Mouse (Mus musculus) stomach, postnatal 0 days (tissue): Measurements from ENCODE around the gene Rnf208. TPM values are rescaled to one million over a fixed set of nuclear protein-coding genes. Genes with fewer than 3 reads are reported as not detected.
A peak's percentile ranks its signal among the peaks of the same experiment; 100 is the strongest.

Experiments used
- ATAC-seq: fragments of 200-750 bp; cut with Nextera tagmentation; 2 replicates; pipeline ENCODE4 v1.8.0; 2017; ENCODE audit not compliant: low FRiP score, low TSS enrichment
- DNase-seq: peaks from one replicate; pipeline ENCODE4 v3.0.0-alpha.2; 2016; ENCODE audit warnings: low spot score
- H3K27ac ChIP-seq: fragments of 300-500 bp; sonication (generic); replicated peaks from 2 replicates; pipeline ENCODE4 v1.5.1; 2014; ENCODE audit warnings: mild to moderate bottlenecking, control low read depth
- H3K27me3 ChIP-seq: fragments of 300-500 bp; sonication (generic); 2 replicates; pipeline ENCODE4 v1.6.1; 2014; ENCODE audit warnings: low read length; ENCODE audit not compliant: control insufficient read depth, insufficient read depth
- H3K36me3 ChIP-seq: fragments of 300-500 bp; sonication (generic); 2 replicates; pipeline ENCODE4 v1.6.1; 2014; ENCODE audit warnings: low read length, mixed read lengths; ENCODE audit not compliant: control insufficient read depth, insufficient read depth
- H3K4me1 ChIP-seq: fragments of 300-500 bp; sonication (generic); replicated peaks from 2 replicates; pipeline ENCODE4 v1.6.1; 2014; ENCODE audit warnings: antibody characterized with exemption; ENCODE audit not compliant: control insufficient read depth, insufficient read depth
- H3K4me2 ChIP-seq: fragments of 300-500 bp; sonication (generic); replicated peaks from 2 replicates; pipeline ENCODE4 v1.6.1; 2014; ENCODE audit warnings: low read depth, mild to moderate bottlenecking, control low read depth, moderate library complexity
- H3K4me3 ChIP-seq: fragments of 300-500 bp; sonication (generic); 2 replicates; pipeline ENCODE4 v1.5.1; 2014; ENCODE audit warnings: low read depth, low read length, control low read depth
- H3K9ac ChIP-seq: fragments of 300-500 bp; sonication (generic); 2 replicates; pipeline ENCODE4 v1.6.1; 2014; ENCODE audit warnings: mild to moderate bottlenecking, low read length, control low read depth, mixed read lengths
- H3K9me3 ChIP-seq: fragments of 300-500 bp; sonication (generic); 2 replicates; pipeline ENCODE4 v1.6.1; 2016; ENCODE audit warnings: low read length; ENCODE audit not compliant: control insufficient read depth
- CTCF ChIP-seq: IDR thresholded peaks from 2 replicates; pipeline ENCODE4 v1.5.1; 2016; ENCODE audit warnings: antibody characterized with exemption, low read depth, mild to moderate bottlenecking, moderate library complexity
- EP300 ChIP-seq: optimal IDR thresholded peaks from 2 replicates; pipeline ENCODE3; 2016; ENCODE audit warnings: antibody characterized with exemption
- WGBS: fragments of 180-500 bp; shearing (Covaris S2); extraction: QIAGEN DNeasy Blood & Tissue Kit; methylation state at CpG from one replicate; pipeline ENCODE4 v1.1.7; 2014; 5-methylcytosine and 5-hydroxymethylcytosine counted together
- polyA plus RNA-seq: library from polyadenylated mRNA; unstranded; fragments of >200 nt; fragmentation: Nextera tagmentation; extraction: Ambion mirVana; gene quantifications from 2 replicates; pipeline ENCODE4 v1.2.1, GENCODE M21; 2015

The Rnf208 gene
- polyA plus RNA-seq, 1 experiment from 2014 or later: 26.8 TPM

DNA sequence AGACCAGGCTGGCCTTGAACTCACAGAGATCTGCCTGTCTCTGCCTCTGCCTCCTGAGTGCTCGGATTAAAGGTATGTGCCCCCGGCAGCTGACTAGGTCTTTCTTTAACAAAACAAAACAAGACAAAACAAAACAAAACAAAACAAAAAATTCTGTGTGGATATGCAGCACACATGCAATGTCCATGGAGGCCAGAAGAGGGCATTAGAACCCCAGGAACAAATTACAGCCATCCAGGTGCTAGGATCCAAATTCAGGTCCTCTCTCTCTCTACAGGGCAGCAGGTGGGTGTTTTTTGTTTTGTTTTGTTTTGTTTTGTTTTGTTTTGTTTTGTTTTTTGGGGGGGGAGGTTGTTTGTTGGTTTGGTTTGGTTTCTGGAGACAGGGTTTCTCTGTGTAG lies 16.8 kb downstream of the Rnf208 start:
- no peak overlapping the region for H3K4me2 ChIP-seq
- 71% methylated on average over 2 of the region's 2 CpGs for WGBS
- no peaks in the 10 kb centered on the region for H3K27me3 ChIP-seq
- no peak overlapping the region for H3K27ac ChIP-seq
- no peak overlapping the region for H3K4me3 ChIP-seq
- H3K9me3 ChIP-seq: no peaks in the 10 kb centered on the region
- no peaks in the 10 kb centered on the region for H3K36me3 ChIP-seq
- no peak for DNase-seq
- no peak for ATAC-seq
- peaks cover 6% of the 10 kb centered on the region; the same call in 1 of the 2 replicates for H3K4me1 ChIP-seq
- TF ChIP-seq EP300: no peak
- peak; percentile 72 for TF ChIP-seq CTCF
- H3K9ac ChIP-seq: no peak overlapping the region

DNA sequence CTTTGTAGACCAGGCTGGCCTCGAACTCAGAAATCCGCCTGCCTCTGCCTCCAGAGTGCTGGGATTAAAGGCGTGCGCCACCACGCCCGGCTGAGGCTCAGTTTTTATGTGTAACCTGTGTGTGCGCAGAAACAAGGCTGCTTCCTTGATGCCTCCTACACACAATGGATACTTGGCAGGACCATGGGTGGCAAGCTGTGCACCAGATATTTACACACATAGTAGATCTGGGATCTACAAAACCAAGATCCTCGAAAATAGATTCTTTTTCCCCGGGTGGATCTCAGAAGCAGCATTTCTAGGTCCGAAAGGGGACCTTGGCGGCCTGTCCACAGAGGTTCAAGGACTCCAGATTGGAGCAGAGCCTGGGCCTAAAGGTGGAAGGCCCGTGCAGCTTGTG lies 19.8 kb downstream of the Rnf208 start:
- ATAC-seq (peak; percentile 4), DNase-seq (no peak)
- H3K36me3 ChIP-seq: no peaks in the 10 kb centered on the region
- peak overlapping the region; percentile 84 for H3K4me3 ChIP-seq
- TF ChIP-seq CTCF: no peak
- no peak for TF ChIP-seq EP300
- peak overlapping the region; percentile 23; the same call in 1 of the 2 replicates for H3K9ac ChIP-seq
- peak overlapping the region; percentile 79 for H3K27ac ChIP-seq
- no peaks in the 10 kb centered on the region for H3K9me3 ChIP-seq
- WGBS: 41% methylated on average over 12 of the region's 12 CpGs
- peak overlapping the region; percentile 98 for H3K4me2 ChIP-seq
- H3K4me1 ChIP-seq: peaks cover 6% of the 10 kb centered on the region; the same call in 1 of the 2 replicates
- no peaks in the 10 kb centered on the region for H3K27me3 ChIP-seq

DNA sequence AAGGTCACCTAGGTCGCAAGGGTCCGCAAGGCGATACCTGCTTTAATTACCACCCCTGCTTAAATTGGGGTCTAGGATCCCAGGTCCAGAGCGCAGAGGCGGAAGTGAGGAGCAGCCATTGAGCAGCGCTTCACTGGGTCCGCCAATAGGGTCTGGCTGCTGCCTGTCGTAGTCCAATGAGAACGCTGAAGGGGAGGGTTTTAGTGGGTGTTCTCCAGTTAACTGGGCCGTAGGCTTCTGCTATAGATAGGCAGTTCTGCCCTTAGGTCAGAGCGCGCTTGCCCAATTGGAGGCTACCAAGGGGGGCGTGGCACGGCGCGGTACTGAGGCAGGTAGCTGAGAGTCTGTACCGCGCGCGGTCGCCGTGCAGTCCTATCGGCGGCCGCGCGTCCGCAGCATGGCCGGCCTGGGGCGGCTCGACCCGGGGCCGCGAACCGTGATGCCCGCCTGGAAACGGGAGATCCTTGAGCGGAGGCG lies 20.3 kb downstream of the Rnf208 start, which contains the start of gene Tprn:
Gene Tprn (plus strand): TSS at position 328 of the 477 bp plus-strand sequence.
- no peaks in the 10 kb centered on the region for H3K9me3 ChIP-seq
- H3K27ac ChIP-seq: peak within 1 kb of the TSS; percentile 92
- H3K36me3 ChIP-seq: no peaks in the 10 kb centered on the region
- peaks cover 6% of the 10 kb centered on the region; the same call in 1 of the 2 replicates for H3K4me1 ChIP-seq
- H3K9ac ChIP-seq: peak within 1 kb of the TSS; percentile 83
- peak; percentile 97 for DNase-seq
- peak within 1 kb of the TSS; percentile 84 for H3K4me3 ChIP-seq
- WGBS: under 1% methylated on average over 33 of the region's 39 CpGs
- ATAC-seq: peak; percentile 94
- peak within 1 kb of the TSS; percentile 98 for H3K4me2 ChIP-seq
- H3K27me3 ChIP-seq: no peaks in the 10 kb centered on the region
- 0 out of 2 replicates have a peak, but pooled peaks have one; percentile 9 for TF ChIP-seq CTCF
- peak; percentile 61 for TF ChIP-seq EP300

DNA sequence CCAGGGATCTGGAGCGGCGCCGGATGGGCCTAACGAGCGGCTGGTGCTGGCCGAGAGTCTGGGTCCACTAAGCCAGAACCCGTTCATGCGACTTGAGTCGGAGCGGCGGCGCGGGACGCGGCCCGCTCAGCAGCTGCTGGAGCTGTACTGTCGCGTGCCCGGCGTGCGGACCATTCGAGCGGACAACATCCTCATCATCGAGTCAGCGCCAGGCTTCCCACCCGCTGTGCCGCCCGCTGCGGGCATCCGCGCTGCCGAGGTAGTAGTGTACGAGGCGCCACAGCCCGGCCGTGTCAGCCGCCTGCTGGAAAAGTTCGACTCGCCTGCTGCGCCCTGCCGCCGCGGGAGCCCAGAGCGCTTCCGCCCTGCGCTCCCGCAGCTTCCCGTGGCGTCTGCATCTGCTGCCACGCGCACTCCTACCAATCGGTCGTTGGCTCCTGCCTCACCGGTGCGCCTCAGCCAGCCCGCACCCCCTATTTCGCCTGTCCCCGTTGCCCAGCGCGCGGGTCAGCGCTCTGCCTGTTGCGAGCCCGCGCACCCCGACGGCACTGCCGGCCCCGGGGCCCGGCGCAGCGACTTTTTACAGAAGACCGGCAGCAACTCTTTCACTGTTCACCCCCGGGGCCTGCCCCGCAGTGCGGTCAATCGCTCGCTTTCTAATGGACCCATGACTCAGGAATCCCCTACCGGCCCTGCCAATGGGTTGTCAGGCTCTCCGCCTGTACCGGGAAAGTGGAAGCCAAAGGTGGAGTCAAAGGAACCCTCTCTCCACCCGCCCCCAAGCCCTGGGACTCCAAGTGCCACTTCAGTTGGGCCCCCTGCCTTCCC lies 21.0 kb downstream of the Rnf208 start:
- H3K4me3 ChIP-seq: peak overlapping the region; percentile 84
- peak overlapping the region; percentile 92 for H3K27ac ChIP-seq
- H3K4me1 ChIP-seq: peaks cover 6% of the 10 kb centered on the region
- H3K4me2 ChIP-seq: peak overlapping the region; percentile 98
- H3K9me3 ChIP-seq: no peaks in the 10 kb centered on the region
- no peak for TF ChIP-seq EP300
- peak; percentile 20; the same call in 1 of the 2 replicates for TF ChIP-seq CTCF
- no peaks in the 10 kb centered on the region for H3K36me3 ChIP-seq
- ATAC-seq (no peak), DNase-seq (peak; percentile 60)
- WGBS: under 1% methylated on average over 70 of the region's 82 CpGs
- H3K9ac ChIP-seq: peak overlapping the region; percentile 83
- no peaks in the 10 kb centered on the region for H3K27me3 ChIP-seq

DNA sequence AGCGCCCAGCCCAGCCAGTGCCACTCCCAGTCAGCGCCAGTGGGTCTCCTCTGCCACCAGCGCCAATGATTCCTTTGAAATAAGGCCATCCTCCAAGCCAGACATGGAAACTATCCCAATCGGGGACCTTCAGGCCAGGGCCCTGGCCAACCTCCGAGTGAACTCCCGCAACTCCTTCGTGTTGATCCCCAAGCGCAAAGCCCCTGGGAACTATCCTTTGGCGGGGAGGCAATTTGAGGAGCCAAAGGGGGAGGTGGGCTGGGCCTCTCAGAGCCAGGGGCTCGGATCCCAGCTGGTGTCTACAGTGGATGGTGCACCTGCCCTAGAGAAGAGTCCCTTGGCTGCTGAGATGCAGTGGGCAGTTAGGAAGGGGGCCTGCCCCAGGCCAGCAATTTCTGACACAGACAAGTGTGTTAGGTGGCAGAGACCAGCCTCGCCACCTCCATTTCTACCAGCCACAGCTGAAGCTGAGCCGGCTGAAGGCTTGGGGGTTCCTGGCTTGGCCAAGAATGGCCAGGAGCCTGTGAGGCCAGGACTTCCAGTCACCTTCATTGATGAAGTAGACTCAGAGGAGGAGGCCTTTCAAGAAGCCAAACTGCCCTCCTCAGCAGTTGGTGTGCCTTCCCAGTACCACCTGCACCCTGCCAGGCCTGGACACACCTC lies 21.7 kb downstream of the Rnf208 start:
- DNase-seq: no peak
- TF ChIP-seq CTCF: no peak
- no peak for TF ChIP-seq EP300
- peak overlapping the region; percentile 83 for H3K9ac ChIP-seq
- WGBS: 27% methylated on average over 12 of the region's 12 CpGs
- H3K36me3 ChIP-seq: no peaks in the 10 kb centered on the region; the same call in 1 of the 2 replicates
- no peaks in the 10 kb centered on the region for H3K27me3 ChIP-seq
- peak overlapping the region; percentile 98 for H3K4me2 ChIP-seq
- no peak for ATAC-seq
- peak overlapping the region; percentile 84 for H3K4me3 ChIP-seq
- H3K4me1 ChIP-seq: peaks cover 6% of the 10 kb centered on the region
- no peaks in the 10 kb centered on the region for H3K9me3 ChIP-seq
- H3K27ac ChIP-seq: peak overlapping the region; percentile 92
